ENCODE assay signal across 9 mouse cellular contexts in the genomic region with DNA sequence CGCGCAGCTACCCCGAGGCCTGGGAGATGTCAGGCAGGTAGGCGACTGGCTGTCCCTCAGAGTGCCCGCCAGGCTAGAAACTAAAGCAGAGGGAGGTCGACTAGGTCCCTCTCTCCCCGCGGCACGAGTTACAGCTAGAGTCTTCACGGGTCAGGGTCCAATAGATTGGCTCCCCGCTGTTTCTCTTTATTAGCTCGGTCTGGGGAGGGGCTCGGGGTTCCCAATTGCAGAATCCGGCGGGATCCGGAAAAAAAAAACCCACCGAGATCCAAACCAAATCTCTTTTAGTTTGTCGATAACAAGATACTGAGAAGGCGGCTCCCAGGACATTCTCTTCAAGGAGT. TPM values are rescaled to one million over a fixed set of nuclear protein-coding genes. Genes with fewer than 3 reads are reported as not detected.
A peak's percentile ranks its signal among the peaks of the same experiment; 100 is the strongest.
DNase-seq lines count a peak whose midpoint lies in the region; ATAC-seq and TF ChIP-seq lines count a peak whose summit lies in the region.
"Had no signal": no experiment of that assay in that cellular context is flagged by ENCODE, and none has a peak within 500 bp of the region (broad histone marks: within the 10 kb centered on the region; RNA-seq: fewer than 3 reads in every experiment).

No protein-coding gene starts in this region.

- H3K4me2 ChIP-seq in heart, embryonic 11.5 days = peak overlapping the region; percentile 98
- H3K4me2 ChIP-seq in forebrain, embryonic 16.5 days (ENCODE audit: low read length) = peak overlapping the region; percentile 90
- peak overlapping the region; percentile 53 for H3K4me2 ChIP-seq in liver, embryonic 16.5 days (ENCODE audit: low read depth, low read length)

- H3K27me3 ChIP-seq in heart, embryonic 11.5 days (ENCODE audit: control insufficient read depth, insufficient read depth, low read length) = peaks cover 41% of the 10 kb centered on the region
- H3K27me3 ChIP-seq in ES-Bruce4 (ENCODE audit: control insufficient read depth, insufficient read depth, low read length, poor library complexity, severe bottlenecking) = peaks cover 15% of the 10 kb centered on the region; the same call in 1 of the 2 replicates
- peaks cover 39% of the 10 kb centered on the region for H3K27me3 ChIP-seq in forebrain, embryonic 16.5 days (replicated peaks; ENCODE audit: control insufficient read depth, insufficient read depth, low read length)
- H3K27me3 ChIP-seq in liver, embryonic 16.5 days (ENCODE audit: control insufficient read depth, insufficient read depth, low read depth, low read length) = peaks cover 37% of the 10 kb centered on the region

- no peak overlapping the region for H3K27ac ChIP-seq in heart, embryonic 11.5 days (ENCODE audit: low read depth, low read length)
- H3K27ac ChIP-seq in ES-Bruce4 (ENCODE audit: insufficient read depth, low read length) = no peak overlapping the region
- no peak overlapping the region for H3K27ac ChIP-seq in forebrain, embryonic 16.5 days (ENCODE audit: low read length)
- H3K27ac ChIP-seq in liver, embryonic 16.5 days (ENCODE audit: low read length) = peak overlapping the region; percentile 24; the same call in 1 of the 2 replicates

- peak overlapping the region; percentile 62; the same call in 1 of the 2 replicates for H3K9ac ChIP-seq in heart, embryonic 11.5 days (ENCODE audit: low read depth, low read length)
- H3K9ac ChIP-seq in ES-Bruce4 (ENCODE audit: low read depth, poor library complexity, severe bottlenecking) = peak overlapping the region; percentile 39; the same call in 1 of the 2 replicates
- H3K9ac ChIP-seq in forebrain, embryonic 16.5 days (replicated peaks; ENCODE audit: low read depth, low read length) = peak overlapping the region; percentile 57
- H3K9ac ChIP-seq in liver, embryonic 16.5 days (ENCODE audit: low read depth, low read length) = 0 out of 2 replicates have a peak overlapping the region, but pooled peaks have one; percentile 39

- TF ChIP-seq CTCF in ES-Bruce4 (IDR thresholded peaks at IDR 0.05; ENCODE audit: low read depth, low read length) = no peak

- no peak for TF ChIP-seq EP300 in ES-Bruce4 (IDR thresholded peaks at IDR 0.05; ENCODE audit: insufficient read depth, low read depth, low read length)

- 1% methylated on average over 19 of the region's 19 CpGs for WGBS in heart, embryonic 11.5 days (ENCODE audit: insufficient replicate concordance)
- WGBS in forebrain, embryonic 16.5 days = under 1% methylated on average over 19 of the region's 19 CpGs
- WGBS in liver, embryonic 16.5 days (ENCODE audit: insufficient replicate concordance) = 1% methylated on average over 19 of the region's 19 CpGs

- H3K9me3 ChIP-seq in heart, embryonic 11.5 days (replicated peaks; ENCODE audit: control insufficient read depth, low read length) = no peaks in the 10 kb centered on the region
- no peaks in the 10 kb centered on the region for H3K9me3 ChIP-seq in ES-Bruce4 (replicated peaks; ENCODE audit: control insufficient read depth, insufficient read depth, low read length, poor library complexity, severe bottlenecking)
- H3K9me3 ChIP-seq in forebrain, embryonic 16.5 days (ENCODE audit: control insufficient read depth, low read length) = no peaks in the 10 kb centered on the region
- no peaks in the 10 kb centered on the region for H3K9me3 ChIP-seq in liver, embryonic 16.5 days (replicated peaks; ENCODE audit: control insufficient read depth, low read length)

- intact Hi-C loops in heart, postnatal 25 days (cut with DNase I) = loop anchor here (5.0 kb wide), 1 partner anchor 38 kb away; no protein-coding TSS in a partner anchor

- peak overlapping the region; percentile 61 for H3K4me3 ChIP-seq in heart, embryonic 11.5 days (ENCODE audit: low read depth, low read length)
- H3K4me3 ChIP-seq in ES-Bruce4 (ENCODE audit: low read depth, low read length) = peak overlapping the region; percentile 64
- H3K4me3 ChIP-seq in forebrain, embryonic 16.5 days (replicated peaks; ENCODE audit: low read length) = peak overlapping the region; percentile 52
- H3K4me3 ChIP-seq in liver, embryonic 16.5 days (ENCODE audit: low read depth, low read length) = peak overlapping the region; percentile 60

- TF ChIP-seq POLR2A in ES-Bruce4 (IDR thresholded peaks at IDR 0.05; ENCODE audit: insufficient read depth, low read length) = no peak

- no peak for ATAC-seq in heart, embryonic 11.5 days (replicated peaks; ENCODE audit: insufficient number of reproducible peaks, low FRiP score, low TSS enrichment)
- no peak; the same call in 1 of the 2 replicates for ATAC-seq in forebrain, embryonic 16.5 days
- peak; percentile 43 for ATAC-seq in liver, embryonic 16.5 days (ENCODE audit: low read depth)

- DNase-seq in heart, postnatal 25 days (ENCODE audit: low spot score) = no peak
- DNase-seq in thymus, postnatal 36 days = no peak
- DNase-seq in thymus, adult 18-20 months = no peak
- DNase-seq in urinary bladder, adult 2 months (ENCODE audit: low spot score) = no peak
- DNase-seq: layer of hippocampus, adult 9-11 months had no signal

- H3K36me3 ChIP-seq in heart, embryonic 11.5 days (ENCODE audit: control insufficient read depth, insufficient read depth, low read length) = no peaks in the 10 kb centered on the region
- no peaks in the 10 kb centered on the region for H3K36me3 ChIP-seq in ES-Bruce4 (ENCODE audit: control insufficient read depth, insufficient read depth, low read length, poor library complexity, severe bottlenecking)
- H3K36me3 ChIP-seq in forebrain, embryonic 16.5 days (ENCODE audit: control insufficient read depth, insufficient read depth) = no peaks in the 10 kb centered on the region
- no peaks in the 10 kb centered on the region for H3K36me3 ChIP-seq in liver, embryonic 16.5 days (ENCODE audit: control insufficient read depth, insufficient read depth)

- H3K4me1 ChIP-seq in heart, embryonic 11.5 days (ENCODE audit: control insufficient read depth, insufficient read depth, low read length) = peaks cover 10% of the 10 kb centered on the region
- H3K4me1 ChIP-seq in ES-Bruce4 (ENCODE audit: control insufficient read depth, insufficient read depth, low read length) = no peaks in the 10 kb centered on the region
- H3K4me1 ChIP-seq in forebrain, embryonic 16.5 days (replicated peaks; ENCODE audit: control insufficient read depth, insufficient read depth, low read length) = peaks cover 19% of the 10 kb centered on the region
- no peaks in the 10 kb centered on the region; the same call in none of the 2 replicates for H3K4me1 ChIP-seq in liver, embryonic 16.5 days (ENCODE audit: control insufficient read depth, low read depth, low read length)

RNA-seq across cellular contexts. Expression of a gene that starts 0.5 kb away (rescaled TPM):
- polyA plus RNA-seq in heart, embryonic 11.5 days (2014; fragmentation: Nextera tagmentation; extraction: Ambion mirVana) = 0.13 and 0.15 TPM in 2 replicates
- total RNA-seq in heart, postnatal 25 days (2021) = not detected
- 5.3 and 6.5 TPM in 2 replicates for polyA plus RNA-seq in ES-Bruce4 (2011; ENCODE audit: insufficient read depth, insufficient read length, low read depth, missing spikeins)
- 0.06 TPM in 1 of 2 replicates, not detected in the other for polyA plus RNA-seq in forebrain, embryonic 16.5 days (2015; fragmentation: Nextera tagmentation; extraction: Ambion mirVana)
- 1.1 and 1.4 TPM in 2 replicates for polyA plus RNA-seq in liver, embryonic 16.5 days (2015; fragmentation: Nextera tagmentation; extraction: Ambion mirVana)
- 2.1 and 2.3 TPM in 2 replicates for polyA plus RNA-seq in urinary bladder, adult 2 months (2012; rRNA removed)

RNA-seq across cellular contexts. Expression of a gene that starts 47.9 kb away (rescaled TPM):
- 96.6 and 97.3 TPM in 2 replicates for polyA plus RNA-seq in heart, embryonic 11.5 days (2014; fragmentation: Nextera tagmentation; extraction: Ambion mirVana)
- 10 to 100 TPM; 35.0 to 35.2 TPM for total RNA-seq in heart, postnatal 25 days (2021)
- polyA plus RNA-seq in ES-Bruce4 (2011; ENCODE audit: insufficient read depth, insufficient read length, low read depth, missing spikeins) = 187 and 194 TPM in 2 replicates
- polyA plus RNA-seq in forebrain, embryonic 16.5 days (2015; fragmentation: Nextera tagmentation; extraction: Ambion mirVana) = 175 and 198 TPM in 2 replicates
- 20.4 and 21.4 TPM in 2 replicates for polyA plus RNA-seq in liver, embryonic 16.5 days (2015; fragmentation: Nextera tagmentation; extraction: Ambion mirVana)
- polyA plus RNA-seq in urinary bladder, adult 2 months (2012; rRNA removed) = 27.9 and 30.9 TPM in 2 replicates
